Mouse (Mus musculus) bone marrow, adult 2 months (tissue): ENCODE measurements around the gene Ntrk3.

Experiments used
- CTCF ChIP-seq: fragments of 200-500 bp; IDR thresholded peaks from 2 replicates; pipeline ENCODE4 v1.5.1; 2011; ENCODE audit warnings: low read length, control low read depth; ENCODE audit not compliant: control insufficient read depth, insufficient read depth
- POLR2A ChIP-seq: fragments of 200-500 bp; IDR thresholded peaks from 2 replicates; pipeline ENCODE4 v1.6.1; 2011; ENCODE audit warnings: low read depth, mild to moderate bottlenecking, control low read depth, low read length, borderline replicate concordance; ENCODE audit not compliant: control insufficient read depth

DNA sequence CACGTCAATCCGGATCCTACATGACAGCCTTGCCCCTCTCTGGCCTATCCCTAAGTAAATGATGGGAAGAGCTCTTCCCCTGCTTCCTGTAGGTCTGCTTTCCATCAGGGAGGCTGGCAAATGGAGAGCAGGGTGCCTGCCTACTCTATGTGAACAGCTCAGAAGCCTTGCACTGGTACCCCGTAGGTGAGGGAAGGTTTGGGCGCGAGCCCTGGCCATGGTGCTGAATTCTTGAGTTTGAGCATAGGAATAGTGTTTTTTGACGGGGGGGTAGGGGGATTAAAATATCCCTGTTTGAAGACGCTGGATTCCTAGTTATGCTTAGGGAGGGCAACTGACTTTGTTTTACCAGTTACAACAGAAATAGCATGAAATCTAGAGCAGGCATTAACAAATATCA, 240.0 kb downstream of the Ntrk3 start:
- TF ChIP-seq CTCF (no peak), POLR2A (no peak)
